Mouse (Mus musculus) myocyte (in vitro differentiated cells): ENCODE results near the gene Dusp11. TPM values are rescaled to one million over a fixed set of nuclear protein-coding genes. Genes with fewer than 3 reads are reported as not detected.
A peak's percentile ranks its signal among the peaks of the same experiment; 100 is the strongest.
"Not testable (repeated sequence)": the region's sequence is repeated elsewhere in the genome, so short reads cannot be mapped to it uniquely, and the experiment has no call there.

Experiments
- H3K27me3 ChIP-seq: one replicate; pipeline ENCODE4 v1.6.1; 2011; ENCODE audit not compliant: control insufficient read depth, insufficient read depth, insufficient read length
- H3K36me3 ChIP-seq: one replicate; pipeline ENCODE4 v1.6.1; 2011; ENCODE audit not compliant: control insufficient read depth, insufficient read depth
- H3K4me2 ChIP-seq: one replicate; pipeline ENCODE4 v1.6.1; 2011; ENCODE audit warnings: low read depth, control low read depth
- H3K4me3 ChIP-seq: one replicate; pipeline ENCODE4 v1.5.1; 2011; ENCODE audit warnings: mild to moderate bottlenecking, control low read depth, moderate library complexity
- H3K79me2 ChIP-seq: one replicate; pipeline ENCODE4 v1.6.1; 2011; ENCODE audit not compliant: control insufficient read depth, insufficient read depth
- H3ac ChIP-seq: one replicate; pipeline ENCODE4 v1.6.1; 2011; ENCODE audit not compliant: control insufficient read depth, insufficient read length
- CEBPB ChIP-seq: IDR thresholded peaks from 2 replicates; pipeline ENCODE4 v1.6.1; 2011; ENCODE audit warnings: mild to moderate bottlenecking, moderate library complexity; ENCODE audit not compliant: poor library complexity, insufficient read depth, severe bottlenecking
- E2F4 ChIP-seq: IDR thresholded peaks from one replicate; pipeline ENCODE4 v1.6.1; 2011; ENCODE audit warnings: mild to moderate bottlenecking, control low read depth, moderate library complexity; ENCODE audit not compliant: insufficient read depth
- MAX ChIP-seq: IDR thresholded peaks from one replicate; pipeline ENCODE4 v1.6.1; 2011; ENCODE audit warnings: low read depth, mild to moderate bottlenecking, control low read depth
- MYOD1 ChIP-seq, 3 experiments: IDR thresholded peaks; one replicate each; pipeline ENCODE4 v1.6.1; 2011; ENCODE audit warnings: control low read depth in 2 of 3, low read depth in 2 of 3, mild to moderate bottlenecking in 2 of 3, moderate library complexity in 1 of 3; ENCODE audit not compliant: insufficient read length in 2 of 3, control insufficient read depth in 1 of 3
- MYOG ChIP-seq, 3 experiments: IDR thresholded peaks; one replicate each; pipeline ENCODE4 v1.6.1; 2011; ENCODE audit warnings: control low read depth in 2 of 3, low read depth in 2 of 3, mild to moderate bottlenecking in 2 of 3; ENCODE audit not compliant: insufficient read length in 2 of 3, control insufficient read depth in 1 of 3, insufficient read depth in 1 of 3
- POLR2A ChIP-seq: IDR thresholded peaks from one replicate; pipeline ENCODE4 v1.6.1; 2011; ENCODE audit warnings: low read depth, mild to moderate bottlenecking, control low read depth, moderate library complexity; ENCODE audit not compliant: insufficient read length
- POLR2AphosphoS2 ChIP-seq: IDR thresholded peaks from one replicate; pipeline ENCODE4 v1.6.1; 2011; ENCODE audit warnings: low read depth, control low read depth; ENCODE audit not compliant: insufficient read length
- REST ChIP-seq: IDR thresholded peaks from one replicate; pipeline ENCODE4 v1.6.1; 2011; ENCODE audit warnings: mild to moderate bottlenecking, control low read depth, moderate library complexity; ENCODE audit not compliant: insufficient read depth, insufficient read length
- SRF ChIP-seq: IDR thresholded peaks from one replicate; pipeline ENCODE4 v1.6.1; 2011; ENCODE audit warnings: low read depth; ENCODE audit not compliant: control insufficient read depth, insufficient read length
- TCF12 ChIP-seq: IDR thresholded peaks from one replicate; pipeline ENCODE4 v1.6.1; 2011; ENCODE audit warnings: mild to moderate bottlenecking, control low read depth; ENCODE audit not compliant: poor library complexity, insufficient read depth, severe bottlenecking
- TCF3 ChIP-seq: IDR thresholded peaks from one replicate; pipeline ENCODE4 v1.6.1; 2011; ENCODE audit warnings: low read depth, control low read depth; ENCODE audit not compliant: insufficient read length
- USF1 ChIP-seq: IDR thresholded peaks from one replicate; pipeline ENCODE4 v1.6.1; 2011; ENCODE audit warnings: low read depth, mild to moderate bottlenecking, control low read depth, moderate library complexity
- polyA plus RNA-seq: library from polyadenylated mRNA; unstranded; fragments of >200 nt; fragmentation: generic; extraction: Trizol; gene quantifications from one replicate; pipeline ENCODE4 v1.2.1, GENCODE M21; 2012; ENCODE audit warnings: missing spikeins

Gene Dusp11
- polyA plus RNA-seq, 1 experiment: 20.8 TPM

- peak in 2 of 3 experiments; percentile 41 to 46 for TF ChIP-seq MYOD1 (IDR thresholded peaks at IDR 0.05; ENCODE audit: control insufficient read depth in 1 of 3, insufficient read length in 2 of 3, low read depth in 2 of 3)
- not testable (repeated sequence) for H3K4me3 ChIP-seq, H3K79me2 ChIP-seq, H3K4me2 ChIP-seq, H3K27me3 ChIP-seq, H3ac ChIP-seq, H3K36me3 ChIP-seq
Measured at GRCm38 (mm10) chr6:85966081-85966480, 4.6 kb upstream of the Dusp11 start.

GRCm38 (mm10) chr6:85957581-85957980 lies 3.9 kb downstream of the Dusp11 start:
- peaks cover 50% of the 10 kb centered on the region for H3K36me3 ChIP-seq
- H3K27me3 ChIP-seq: no peaks in the 10 kb centered on the region
- no peak overlapping the region for H3K4me2 ChIP-seq
- TF ChIP-seq SRF (no peak), CEBPB (no peak), TCF12 (no peak), MYOG (IDR thresholded peaks at IDR 0.05; ENCODE audit: control insufficient read depth in 1 of 3, insufficient read depth in 1 of 3, insufficient read length in 2 of 3, low read depth in 2 of 3) (no peak), MAX (no peak), E2F4 (no peak), POLR2AphosphoS2 (no peak), TCF3 (no peak), MYOD1 (IDR thresholded peaks at IDR 0.05; ENCODE audit: control insufficient read depth in 1 of 3, insufficient read length in 2 of 3, low read depth in 2 of 3) (no peak), REST (no peak)
- H3ac ChIP-seq: no peak overlapping the region
- H3K79me2 ChIP-seq: peaks cover 46% of the 10 kb centered on the region
- H3K4me3 ChIP-seq: no peak overlapping the region

- Histone ChIP-seq H3K79me2 (peaks cover 11% of the 10 kb centered on the region), H3ac (no peak overlapping the region), H3K4me3 (no peak overlapping the region), H3K27me3 (no peaks in the 10 kb centered on the region), H3K36me3 (peaks cover 76% of the 10 kb centered on the region), H3K4me2 (no peak overlapping the region)
- no peak for TF ChIP-seq TCF12
- no peak for TF ChIP-seq POLR2AphosphoS2
- no peak for TF ChIP-seq USF1
- TF ChIP-seq MYOG (IDR thresholded peaks at IDR 0.05; ENCODE audit: control insufficient read depth in 1 of 3, insufficient read depth in 1 of 3, insufficient read length in 2 of 3, low read depth in 2 of 3): no peak
Measured at GRCm38 (mm10) chr6:85948549-85948948, 12.9 kb downstream of the Dusp11 start.

- Histone ChIP-seq H3K36me3 (peaks cover 34% of the 10 kb centered on the region), H3K27me3 (no peaks in the 10 kb centered on the region), H3K79me2 (no peaks in the 10 kb centered on the region), H3K4me3 (no peak overlapping the region), H3ac (no peak overlapping the region), H3K4me2 (no peak overlapping the region)
- TF ChIP-seq MAX: no peak
- TF ChIP-seq USF1: no peak
- no peak for TF ChIP-seq REST
- TF ChIP-seq CEBPB: no peak
- TF ChIP-seq MYOG (IDR thresholded peaks at IDR 0.05; ENCODE audit: control insufficient read depth in 1 of 3, insufficient read depth in 1 of 3, insufficient read length in 2 of 3, low read depth in 2 of 3): no peak
- TF ChIP-seq MYOD1 (IDR thresholded peaks at IDR 0.05; ENCODE audit: control insufficient read depth in 1 of 3, insufficient read length in 2 of 3, low read depth in 2 of 3): no peak
- no peak for TF ChIP-seq E2F4
- TF ChIP-seq SRF: no peak
- TF ChIP-seq TCF3: no peak
- TF ChIP-seq TCF12: no peak
- no peak for TF ChIP-seq POLR2AphosphoS2
- TF ChIP-seq POLR2A: no peak
Measured at GRCm38 (mm10) chr6:85942469-85942868, 19.0 kb downstream of the Dusp11 start.

- H3K4me3 ChIP-seq: no peak overlapping the region
- peaks cover 9% of the 10 kb centered on the region for H3K36me3 ChIP-seq
- no peak overlapping the region for H3K4me2 ChIP-seq
- TF ChIP-seq TCF12: no peak
- TF ChIP-seq REST: no peak
- TF ChIP-seq MAX: no peak
- no peak for TF ChIP-seq TCF3
- TF ChIP-seq E2F4: no peak
- TF ChIP-seq POLR2A: no peak
- TF ChIP-seq SRF: no peak
- TF ChIP-seq USF1: no peak
- TF ChIP-seq POLR2AphosphoS2: no peak
- TF ChIP-seq MYOG (IDR thresholded peaks at IDR 0.05; ENCODE audit: control insufficient read depth in 1 of 3, insufficient read depth in 1 of 3, insufficient read length in 2 of 3, low read depth in 2 of 3): no peak
- no peak for TF ChIP-seq CEBPB
- no peak for TF ChIP-seq MYOD1 (IDR thresholded peaks at IDR 0.05; ENCODE audit: control insufficient read depth in 1 of 3, insufficient read length in 2 of 3, low read depth in 2 of 3)
- H3K27me3 ChIP-seq: no peaks in the 10 kb centered on the region
- H3K79me2 ChIP-seq: no peaks in the 10 kb centered on the region
- no peak overlapping the region for H3ac ChIP-seq
Measured at GRCm38 (mm10) chr6:85938701-85939100, 22.8 kb downstream of the Dusp11 start.
